Mouse (Mus musculus) MEL (cell line): Measurements from ENCODE around the gene Slirp.

Source experiments
- CTCF ChIP-seq, 3 experiments: IDR thresholded peaks in 2 of 3; conservative IDR thresholded peaks in 1 of 3; 2 replicates each; pipeline ENCODE4 v1.5.1; 2011 to 2012; ENCODE audit warnings: low read length in 3 of 3, low read depth in 2 of 3, mild to moderate bottlenecking in 2 of 3, improper control_type of control experiment in 1 of 3, inconsistent platforms in 1 of 3, mixed read lengths in 1 of 3, moderate library complexity in 1 of 3; ENCODE audit not compliant: control insufficient read depth in 1 of 3, insufficient read depth in 1 of 3, poor library complexity in 1 of 3, severe bottlenecking in 1 of 3
- ZKSCAN1 ChIP-seq: IDR thresholded peaks from 2 replicates; pipeline ENCODE4 v1.6.1; 2012; ENCODE audit warnings: low read depth, mild to moderate bottlenecking, inconsistent platforms, low read length, improper control_type of control experiment, moderate library complexity

- no peak for TF ChIP-seq ZKSCAN1
- no peak for TF ChIP-seq CTCF (IDR thresholded peaks at IDR 0.05 in 2 of 3, conservative IDR thresholded peaks at IDR 0.05 in 1 of 3; ENCODE audit: control insufficient read depth in 1 of 3, insufficient read depth in 1 of 3, low read depth in 2 of 3, low read length in 3 of 3, poor library complexity in 1 of 3, severe bottlenecking in 1 of 3)
Measured at GRCm38 (mm10) chr12:87397126-87397525, 46.6 kb upstream of the Slirp start.
